Mouse (Mus musculus) thymus, adult 2 months (tissue): ENCODE data around the gene Agrp.

Experiments
- CTCF ChIP-seq: fragments of 200-500 bp; IDR thresholded peaks from 2 replicates; pipeline ENCODE4 v1.5.1; 2012; ENCODE audit warnings: mild to moderate bottlenecking, control low read depth, low read length, moderate library complexity, borderline replicate concordance; ENCODE audit not compliant: control insufficient read depth, poor library complexity, insufficient read depth; ENCODE audit errors: extremely low read depth
- POLR2A ChIP-seq: fragments of 200-500 bp; IDR thresholded peaks from 2 replicates; pipeline ENCODE4 v1.6.1; 2012; ENCODE audit warnings: mild to moderate bottlenecking, low read length, control low read depth, moderate library complexity; ENCODE audit not compliant: control insufficient read depth, poor library complexity, insufficient read depth; ENCODE audit errors: extremely low read depth

DNA sequence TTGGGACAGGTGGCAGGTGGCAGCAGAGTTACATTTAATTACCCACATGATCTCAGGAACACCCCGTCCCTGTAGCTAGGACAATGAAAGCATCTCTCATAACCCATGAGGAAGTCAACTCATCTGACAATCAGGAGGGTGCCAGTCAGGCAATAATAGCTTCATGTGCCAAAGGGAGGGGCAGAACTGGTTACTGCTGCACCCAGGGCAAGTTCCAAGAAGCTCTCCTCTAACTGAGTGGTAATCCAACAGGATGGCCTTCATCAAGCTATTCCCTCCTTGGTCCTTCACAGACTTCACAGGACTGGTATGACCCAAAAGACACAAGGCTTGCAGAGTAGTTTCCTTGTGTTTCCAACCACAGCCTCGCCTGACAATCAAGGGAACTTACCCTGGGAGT is 87.1 kb downstream of the Agrp start:
- TF ChIP-seq POLR2A (no peak), CTCF (no peak)
